Mouse (Mus musculus) megakaryocyte, adult 5-6 weeks (primary cell): ENCODE measurements around the gene Fyn. TPM values are rescaled to one million over a fixed set of nuclear protein-coding genes. Genes with fewer than 3 reads are reported as not detected.
A peak's percentile ranks its signal among the peaks of the same experiment; 100 is the strongest.

ENCODE experiments used
- ATAC-seq: 2 replicates; pipeline ENCODE4 v1.8.0; 2016; ENCODE audit warnings: mild to moderate bottlenecking, inconsistent platforms; ENCODE audit not compliant: poor library complexity, severe bottlenecking
- total RNA-seq, 2 experiments: library from RNA; stranded (forward) in 1 of 2; stranded (reverse) in 1 of 2; fragments of 153-499, 151-499 nt in 1 of 2; fragments of 221-1000, 200-1000 nt in 1 of 2; gene quantifications; 2 replicates each; pipeline versions ENCODE4 v1.2.3 to v1.2.4; 2015 to 2017

Fyn gene
- total RNA-seq, 2 experiments from 2014 or later, result 19.5 to 28.9 TPM

DNA sequence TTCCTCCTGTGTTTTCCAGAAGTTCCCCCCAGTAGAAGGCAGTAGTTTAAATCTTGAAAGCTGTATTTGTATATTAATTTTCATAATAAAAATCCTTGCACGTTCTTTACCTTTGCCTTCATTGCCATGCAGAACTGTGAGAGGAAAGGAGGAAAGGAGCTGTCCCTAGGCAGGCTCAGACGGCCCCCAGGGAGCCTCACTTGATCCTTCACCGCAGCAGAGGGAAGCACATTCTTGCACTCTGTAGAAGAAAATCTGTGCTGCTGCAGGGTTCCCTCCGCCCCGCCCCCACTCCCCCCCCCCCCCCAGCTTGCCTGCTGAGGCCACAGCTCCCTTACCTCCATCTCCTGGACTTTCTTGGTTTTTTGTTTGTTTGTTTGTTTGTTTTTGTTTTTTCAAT is 158.5 kb downstream of the Fyn start:
- ATAC-seq, result no peak

DNA sequence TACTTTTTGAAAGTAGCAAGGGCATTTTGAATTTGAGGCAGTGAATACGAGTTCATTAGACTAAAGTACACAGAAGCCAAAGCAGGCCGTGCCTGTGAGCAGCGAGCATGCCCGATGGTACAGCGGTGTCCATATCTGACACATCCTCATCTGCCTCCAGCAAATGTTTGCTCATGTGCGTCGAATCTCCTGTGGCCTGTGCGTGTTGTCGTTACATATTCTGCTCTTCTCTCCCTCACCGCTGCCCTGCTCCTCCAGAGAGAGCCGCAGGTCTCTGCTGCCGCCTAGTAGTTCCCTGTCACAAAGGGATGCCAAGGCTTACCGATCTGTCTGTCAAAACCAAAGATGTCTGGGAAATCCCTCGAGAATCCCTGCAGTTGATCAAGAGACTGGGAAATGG is 160.5 kb downstream of the Fyn start:
- ATAC-seq, result no peak

DNA sequence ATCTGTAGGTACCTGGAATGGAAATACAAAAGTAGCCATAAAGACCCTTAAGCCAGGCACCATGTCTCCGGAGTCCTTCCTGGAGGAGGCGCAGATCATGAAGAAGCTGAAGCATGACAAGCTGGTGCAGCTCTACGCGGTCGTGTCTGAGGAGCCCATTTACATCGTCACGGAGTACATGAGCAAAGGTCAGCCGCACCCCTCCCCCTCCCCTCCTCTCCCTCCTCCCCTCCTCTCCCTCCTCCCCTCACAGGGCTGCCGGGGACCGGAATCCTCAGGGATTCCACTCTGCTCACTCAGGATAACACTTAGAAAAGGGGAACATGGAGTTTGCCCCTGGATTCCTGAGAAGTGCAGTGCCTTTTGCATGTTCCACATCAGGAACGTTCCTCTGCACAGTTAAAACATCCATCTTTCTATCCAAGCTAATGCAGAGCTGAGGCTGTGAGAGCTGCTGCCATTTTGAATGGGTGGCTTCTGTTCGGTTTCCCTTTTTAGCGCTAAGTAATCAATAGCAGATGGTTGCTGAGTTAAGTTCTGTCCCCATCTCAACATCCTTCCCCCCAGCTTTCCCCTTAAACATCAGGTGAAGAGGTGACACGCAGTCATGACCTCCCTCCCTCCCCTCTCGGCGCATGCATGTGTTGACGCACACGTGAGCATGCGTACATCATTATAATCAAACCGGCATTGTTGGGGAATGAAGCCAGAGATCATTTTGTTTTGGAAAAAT is 163.5 kb downstream of the Fyn start:
- ATAC-seq, result no peak

DNA sequence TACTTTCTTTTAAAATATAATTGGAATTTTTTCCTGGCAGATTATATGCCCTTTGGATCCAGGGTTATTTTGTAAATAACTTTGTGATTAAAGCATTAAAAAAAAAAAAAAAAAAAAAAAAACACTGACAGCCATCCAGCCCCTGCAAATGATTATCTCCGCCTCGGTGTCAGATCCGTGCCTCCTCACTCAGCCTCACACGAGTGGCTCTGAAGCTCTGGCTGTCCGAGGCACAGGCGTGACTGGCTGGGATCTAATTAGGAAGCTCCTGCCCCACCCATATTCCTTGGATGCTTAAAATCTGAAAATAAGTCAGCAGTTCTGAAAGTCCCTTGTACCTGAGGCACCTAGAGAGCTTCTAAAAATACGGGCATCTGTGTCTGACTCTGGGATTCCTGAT is 164.2 kb downstream of the Fyn start:
- ATAC-seq, result no peak

DNA sequence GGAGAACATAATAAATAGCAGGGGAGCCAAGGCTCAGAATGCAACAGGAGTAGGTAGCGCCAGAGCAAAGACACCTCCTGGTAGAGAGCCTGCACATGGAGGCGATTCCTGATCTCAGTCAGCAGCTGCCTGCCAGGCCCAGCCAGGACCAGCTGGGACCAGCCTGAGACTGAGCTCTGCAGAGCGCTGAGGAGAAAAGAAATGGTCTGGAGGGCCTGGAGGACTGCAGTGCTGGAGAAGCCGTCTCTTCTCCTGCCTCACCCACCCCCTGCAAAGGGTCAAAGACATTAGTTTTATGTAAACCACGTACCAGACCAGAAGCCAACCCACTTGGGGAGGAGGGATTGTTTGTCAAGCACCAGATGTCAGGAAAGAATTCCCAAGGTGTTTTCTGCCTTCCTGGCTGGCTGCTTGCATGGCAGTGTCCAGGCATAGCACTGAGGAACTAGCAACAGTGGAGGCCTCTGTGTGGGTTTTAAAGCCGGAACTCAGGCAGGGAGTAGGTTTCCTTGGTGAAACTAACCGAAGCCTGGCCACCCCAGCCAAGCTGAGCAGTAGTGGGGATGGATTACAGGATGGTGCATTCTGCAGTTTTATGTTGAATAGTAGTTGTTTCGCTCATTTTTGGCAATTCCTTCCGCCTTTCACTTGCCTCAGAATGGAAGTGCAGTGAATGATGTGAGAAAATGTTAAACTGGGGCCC is 165.8 kb downstream of the Fyn start:
- ATAC-seq, result no peak

DNA sequence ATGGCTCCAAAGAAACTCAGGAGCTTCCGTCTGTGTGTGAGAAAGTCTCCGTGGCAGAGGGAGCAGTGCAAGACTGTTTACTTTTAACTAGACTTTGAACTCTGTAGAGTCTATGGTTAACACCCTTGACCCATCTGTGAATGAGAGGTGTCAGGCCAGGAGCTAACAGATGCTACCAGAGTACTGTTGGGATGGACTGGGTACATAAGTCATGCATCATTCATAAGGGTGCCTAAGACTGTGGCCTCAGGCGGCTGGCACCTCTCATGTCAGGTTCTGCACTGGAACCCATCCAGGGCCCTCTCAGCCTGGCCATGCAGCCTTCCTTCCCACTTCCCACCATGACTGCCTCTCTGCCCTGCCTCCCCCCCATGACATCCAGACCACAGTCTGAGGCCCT is 166.7 kb downstream of the Fyn start:
- peak; percentile 43; the same call in 1 of the 2 replicates for ATAC-seq

DNA sequence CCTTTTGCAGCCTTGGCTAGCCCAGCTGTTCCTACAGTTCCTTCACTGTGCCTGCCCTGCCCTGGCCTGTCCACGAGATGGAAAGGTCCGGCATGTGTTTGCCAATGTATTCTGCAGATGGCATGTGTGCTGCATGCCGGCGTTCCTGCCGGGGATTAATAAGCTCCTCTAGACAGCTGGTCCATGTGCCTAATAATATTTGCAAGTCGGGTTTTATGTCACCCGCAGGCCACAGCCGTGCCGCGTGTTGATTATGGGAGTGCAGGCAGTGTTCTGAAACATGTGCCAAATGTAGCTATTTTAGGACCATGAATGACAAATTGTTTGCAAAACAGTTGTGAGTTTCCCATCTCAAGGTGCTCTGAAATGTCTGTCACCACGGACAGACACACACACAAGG is 167.6 kb downstream of the Fyn start:
- no peak for ATAC-seq

DNA sequence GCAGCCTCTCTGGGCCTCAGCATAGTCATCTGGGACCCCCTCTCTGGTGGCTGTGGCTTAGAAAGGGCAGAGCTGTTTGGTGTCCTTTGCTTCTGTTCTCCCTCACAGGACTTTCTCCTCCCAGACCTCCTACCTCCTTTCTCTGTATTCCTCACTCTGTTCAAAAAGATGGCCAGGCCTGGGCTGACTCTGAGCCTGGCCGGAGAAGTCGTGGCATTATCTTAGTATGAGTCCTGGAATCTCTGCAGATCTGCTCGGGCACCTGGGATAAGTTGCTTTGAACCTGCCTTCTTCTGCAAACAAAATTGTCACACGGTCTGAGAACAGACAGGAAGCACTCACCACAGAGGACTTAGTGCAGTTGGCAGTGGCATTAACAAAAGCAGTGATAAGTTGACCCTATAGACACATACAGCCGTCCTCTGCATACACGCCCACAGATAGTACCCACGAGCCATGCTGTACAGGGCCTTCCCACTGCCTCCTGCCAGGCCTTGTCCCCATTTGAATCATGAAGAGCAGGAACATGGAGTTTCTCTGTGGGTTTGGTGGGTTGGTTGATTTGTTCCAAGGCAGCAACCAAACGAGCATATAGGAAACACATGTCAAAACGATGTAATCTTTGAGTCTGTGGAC is 171.5 kb downstream of the Fyn start:
- 0 out of 2 replicates have a peak, but pooled peaks have one; percentile 21 for ATAC-seq

DNA sequence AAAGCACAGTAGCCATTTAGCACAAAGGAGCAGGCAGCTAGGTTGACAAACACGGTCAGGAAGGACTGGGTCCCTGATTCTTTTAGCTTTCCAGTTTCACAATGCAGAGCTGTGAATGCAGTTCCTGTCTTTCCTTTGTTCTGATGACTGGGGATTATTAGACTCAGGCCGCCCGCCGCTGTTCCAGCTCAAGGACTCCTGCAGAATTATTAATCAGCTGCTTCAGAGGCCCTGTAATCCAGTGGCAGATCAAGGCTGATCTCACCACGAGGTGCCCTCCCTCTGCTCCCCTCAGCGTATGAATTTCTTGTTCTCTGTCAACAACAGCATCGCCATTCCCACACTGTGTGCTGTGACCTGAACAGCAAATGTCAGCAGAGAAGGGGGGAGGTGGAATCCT is 172.3 kb downstream of the Fyn start:
- no peak for ATAC-seq

DNA sequence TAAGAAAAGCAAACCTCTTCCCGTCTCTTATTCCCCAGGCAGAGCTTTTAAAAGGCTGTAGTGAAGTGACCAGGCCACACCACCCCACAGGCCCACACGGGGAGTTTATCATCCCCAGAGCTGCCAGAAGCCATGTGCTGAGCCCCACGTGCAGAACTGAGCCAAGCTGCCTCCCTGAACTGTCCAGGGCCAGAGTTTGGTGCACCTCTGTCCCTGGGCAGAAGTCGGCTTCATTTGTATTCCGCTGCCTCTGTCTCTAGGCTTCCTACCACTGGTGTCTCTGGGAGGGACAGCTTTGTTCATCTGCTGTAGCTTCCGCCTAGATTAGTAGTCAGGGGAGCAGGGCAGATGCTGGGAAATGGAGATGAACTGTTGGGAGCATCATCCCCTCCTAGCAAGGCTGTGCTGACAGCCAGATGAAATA is 172.8 kb downstream of the Fyn start:
- no peak for ATAC-seq

DNA sequence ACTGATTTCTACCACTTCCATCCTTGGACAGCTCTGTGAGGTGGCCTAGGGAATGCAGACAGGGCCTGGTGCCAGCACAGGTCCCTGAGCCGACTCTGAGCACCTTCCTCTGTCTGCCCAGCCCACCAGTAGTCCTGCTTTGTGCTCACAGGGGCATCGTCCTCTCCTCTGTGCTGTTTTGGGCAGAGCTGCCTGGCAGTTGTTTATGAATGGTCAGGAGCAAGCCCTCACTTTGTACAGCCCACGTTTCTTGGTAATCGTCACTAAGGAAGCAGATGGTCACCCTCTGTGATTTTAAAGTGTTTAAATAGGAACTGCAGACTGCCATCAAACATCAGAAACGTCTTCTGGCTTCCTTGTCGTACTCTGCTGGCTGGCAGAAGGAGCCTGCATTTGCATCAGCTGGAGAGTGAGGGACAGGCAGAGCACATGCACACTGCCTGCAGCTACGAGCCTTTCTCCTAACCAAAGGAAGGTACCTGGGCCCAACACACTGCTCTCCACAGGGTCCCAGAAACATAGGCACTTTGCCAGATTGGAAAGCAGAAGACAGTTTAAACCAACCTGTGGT is 173.4 kb downstream of the Fyn start:
- ATAC-seq, result no peak

DNA sequence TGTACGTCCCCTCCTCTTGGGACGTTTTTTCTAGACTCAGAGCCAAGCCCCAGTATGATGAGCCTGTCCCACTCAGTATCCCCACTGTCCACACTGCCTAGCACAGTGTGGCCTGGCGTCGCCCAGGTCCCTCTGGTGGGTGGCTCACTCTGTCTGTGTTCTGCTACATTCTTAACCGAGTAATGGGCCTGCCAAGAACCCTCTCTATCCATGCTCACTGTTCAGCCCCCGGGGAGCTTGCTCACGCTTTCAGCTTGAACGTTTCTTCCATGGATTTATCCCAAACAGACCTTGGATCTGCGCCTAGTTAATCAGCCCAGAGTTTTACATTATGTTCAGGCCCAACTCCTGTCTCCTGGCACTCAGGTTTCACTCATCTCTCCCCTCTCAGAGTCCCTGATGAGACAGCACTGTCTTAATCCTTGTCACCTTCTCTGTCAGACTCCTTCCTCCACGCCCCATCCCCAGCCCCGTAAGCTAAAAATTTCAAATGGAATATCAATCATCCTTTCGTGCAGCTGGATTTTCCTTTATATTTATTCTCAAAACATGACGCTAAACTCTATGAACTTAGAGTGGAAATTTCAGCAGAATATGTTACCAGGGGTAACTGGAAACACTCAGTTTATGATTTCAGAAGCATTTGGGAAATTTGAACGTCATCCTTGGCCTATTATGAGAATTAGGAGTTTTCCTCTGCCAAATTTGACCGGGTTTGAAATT is 174.0 kb downstream of the Fyn start:
- ATAC-seq, result no peak

DNA sequence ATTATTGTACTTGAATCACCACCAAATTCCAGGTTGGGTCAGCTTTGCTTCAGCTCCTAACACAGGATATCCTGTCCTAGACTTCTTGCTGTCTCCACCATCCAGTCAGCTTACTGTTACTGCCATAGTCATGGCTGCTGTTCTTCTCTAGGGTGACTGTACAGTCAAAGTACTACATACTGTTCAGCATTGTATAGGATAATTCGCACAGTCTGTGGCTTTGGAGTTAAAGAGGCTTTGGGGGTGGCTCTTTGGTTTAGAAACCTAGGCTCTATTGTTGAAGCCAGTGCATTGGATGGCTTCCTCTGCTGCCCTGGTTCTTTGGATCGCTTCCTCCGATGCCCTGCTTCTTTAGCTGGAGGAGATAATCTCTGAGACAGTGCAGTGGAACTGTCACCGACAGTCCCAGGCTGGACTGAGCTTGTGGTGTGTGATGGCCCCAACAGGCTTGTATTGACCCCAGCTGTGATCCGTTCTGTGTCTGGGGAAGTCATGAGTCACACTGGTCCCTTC is 174.7 kb downstream of the Fyn start:
- ATAC-seq, result no peak

DNA sequence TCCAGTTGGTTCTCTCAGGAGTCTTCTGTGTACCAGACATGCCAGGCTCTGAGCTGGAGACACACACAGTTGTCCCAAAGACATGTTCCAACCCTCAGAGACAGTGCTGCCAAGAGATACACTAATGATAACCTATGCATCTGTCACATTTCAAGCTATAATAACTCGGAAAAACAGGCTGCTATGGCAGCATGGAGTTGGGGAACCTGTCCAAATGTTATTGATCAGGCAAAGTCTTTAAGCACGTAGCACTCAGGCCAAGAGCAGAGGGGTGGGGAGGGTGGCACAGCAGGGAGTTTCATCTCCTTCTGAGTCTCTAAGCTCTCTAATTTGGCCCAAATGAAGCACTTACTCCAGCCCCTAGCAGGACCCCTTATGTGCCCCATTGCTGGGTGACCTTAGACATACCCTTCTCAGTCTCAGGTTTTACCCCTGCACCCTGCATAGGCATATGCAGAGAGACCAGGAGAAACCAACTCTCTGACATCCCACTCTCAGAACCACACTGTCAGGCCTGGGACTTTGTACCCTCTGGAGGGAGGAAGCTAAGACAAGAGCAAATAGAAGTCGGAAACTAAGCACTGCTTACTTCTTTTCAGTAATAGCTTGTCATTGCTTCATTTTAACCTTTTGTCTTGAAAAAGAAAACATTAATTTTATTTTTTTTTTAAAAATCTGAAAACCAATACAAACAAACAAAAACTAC is 178.9 kb downstream of the Fyn start:
- ATAC-seq, result no peak

DNA sequence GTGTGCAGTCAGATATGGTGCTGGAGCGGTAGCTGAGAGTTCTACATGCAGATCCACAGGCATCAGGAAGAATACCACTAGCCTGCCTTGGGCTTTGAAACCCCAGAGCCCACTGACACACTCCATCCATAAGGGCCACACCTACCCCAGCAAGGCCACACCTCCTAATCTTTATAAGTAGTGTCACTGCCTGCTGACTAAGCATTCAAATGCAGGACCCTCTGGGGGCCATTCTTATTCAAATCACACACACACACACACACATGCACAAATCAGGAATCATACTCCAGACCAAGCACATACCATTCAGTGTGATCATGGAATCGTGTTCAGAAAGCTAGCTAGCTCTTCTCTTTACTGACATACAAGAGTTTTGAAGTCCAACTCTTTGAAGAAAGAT is 182.1 kb downstream of the Fyn start:
- no peak for ATAC-seq

DNA sequence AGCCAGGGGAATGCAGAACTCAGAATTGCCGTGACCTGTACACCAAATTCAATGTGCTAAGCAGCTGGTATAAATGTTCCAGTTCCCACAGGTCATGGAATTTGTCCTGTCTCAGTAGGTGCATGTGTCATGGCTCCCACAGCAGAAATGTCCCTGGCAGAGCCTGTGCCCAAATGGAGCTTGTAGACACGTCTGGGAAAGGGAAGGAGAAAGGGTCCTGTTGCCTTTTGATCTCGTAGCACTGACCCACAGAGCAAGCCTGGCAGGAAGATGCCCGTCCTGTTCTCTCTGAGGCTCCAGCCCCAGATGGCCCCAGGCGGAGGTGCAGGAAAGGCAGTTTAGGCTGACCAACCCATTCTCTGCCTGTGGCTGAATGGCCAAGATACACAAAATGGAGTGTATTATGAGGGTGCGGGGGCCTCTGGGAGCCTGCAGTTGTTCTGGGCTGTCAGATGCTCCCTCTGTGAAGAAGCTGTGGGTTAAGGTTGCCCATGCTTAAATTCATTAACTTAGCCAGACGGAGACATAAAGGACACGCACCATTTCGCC is 183.1 kb downstream of the Fyn start:
- ATAC-seq, result no peak

DNA sequence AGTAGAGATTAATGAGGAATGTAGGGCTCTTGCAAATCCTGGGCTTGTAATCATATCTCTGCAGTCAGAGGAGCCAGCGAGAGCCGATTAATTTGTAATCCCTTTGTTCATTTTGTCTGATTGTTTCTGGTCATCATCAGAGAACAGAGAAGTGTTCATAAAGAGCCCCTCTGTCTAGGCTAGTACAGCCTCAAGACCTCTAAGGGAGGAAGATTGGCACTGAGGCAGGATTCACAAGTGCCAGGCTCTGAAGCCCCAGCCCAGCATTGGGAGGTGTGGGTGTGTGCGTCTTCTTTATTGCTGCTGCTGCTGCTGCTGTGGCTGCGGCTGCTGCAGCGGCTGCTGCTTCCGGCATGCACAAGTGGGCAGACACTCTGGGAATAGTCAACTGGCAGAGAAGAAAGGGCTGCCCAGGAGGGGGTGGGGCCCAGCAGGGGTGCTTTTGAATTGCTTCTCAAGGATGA is 183.7 kb downstream of the Fyn start:
- ATAC-seq, result no peak

DNA sequence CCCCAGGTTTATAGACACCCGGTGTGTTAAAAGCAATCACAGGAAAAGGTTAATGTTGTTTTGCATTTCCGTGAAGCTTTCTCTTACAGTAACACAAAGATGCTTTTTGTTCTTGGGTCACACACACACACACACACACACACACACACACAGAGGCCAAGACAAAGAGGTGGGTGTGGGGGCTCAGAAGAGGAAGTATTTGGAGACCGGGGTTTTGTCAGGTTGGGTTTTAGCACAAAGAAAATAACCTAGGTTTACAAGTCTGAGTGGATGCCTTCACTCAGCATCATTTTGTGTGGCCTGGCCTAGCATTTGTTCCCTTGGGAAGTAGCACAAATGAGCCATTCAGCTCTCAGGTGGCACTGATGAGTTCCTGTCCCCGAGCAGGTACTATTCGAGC is 184.2 kb downstream of the Fyn start:
- no peak for ATAC-seq

DNA sequence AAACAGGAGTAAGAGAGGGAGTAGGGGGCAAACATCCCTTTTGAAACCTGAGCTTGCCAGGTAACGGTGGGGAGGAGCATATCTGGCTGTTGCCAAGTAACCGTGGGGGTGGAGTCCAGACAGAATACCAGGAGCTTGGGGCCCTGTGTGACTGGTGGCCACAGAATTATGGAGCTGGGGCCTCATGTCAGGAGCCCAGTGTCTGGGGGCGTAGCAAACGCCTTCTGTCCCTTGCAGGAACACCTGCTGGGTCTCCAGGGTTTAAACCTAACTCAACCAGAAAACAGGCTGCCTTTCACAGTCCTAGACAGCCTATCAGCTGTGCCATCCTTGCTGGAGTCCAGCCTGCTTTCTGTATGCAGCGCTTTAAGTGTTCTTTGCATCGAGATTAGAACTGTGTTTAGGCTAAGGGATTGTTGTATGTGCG is 186.6 kb downstream of the Fyn start:
- ATAC-seq, result no peak

DNA sequence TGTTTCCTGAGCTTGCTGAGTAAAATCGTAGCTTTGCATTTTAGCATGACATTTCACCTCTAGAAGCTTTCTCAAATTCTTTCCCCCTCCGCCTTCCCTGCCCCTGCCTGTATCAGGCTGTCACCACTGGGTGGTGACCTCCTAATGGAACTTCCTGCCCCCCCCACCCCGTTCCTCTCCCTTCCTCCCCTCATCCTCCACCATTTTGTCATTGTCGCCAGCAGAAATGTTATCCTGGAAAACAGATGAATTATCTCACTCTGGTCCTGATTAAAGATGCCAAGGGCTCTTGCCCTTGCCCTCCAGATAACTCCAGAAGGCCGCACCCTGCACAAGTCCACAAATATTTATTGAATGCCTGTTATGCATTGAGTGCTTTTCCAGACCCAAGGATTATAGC is 187.1 kb downstream of the Fyn start:
- no peak for ATAC-seq
